Mouse (Mus musculus) hindbrain, embryonic 11.5 days (tissue): ENCODE results near the gene Gm3402. TPM values are rescaled to one million over a fixed set of nuclear protein-coding genes. Genes with fewer than 3 reads are reported as not detected.
"Not testable (repeated sequence)": the region's sequence is repeated elsewhere in the genome, so short reads cannot be mapped to it uniquely, and the experiment has no call there.

Source experiments
- ATAC-seq: fragments of 200-750 bp; cut with Nextera tagmentation; 2 replicates; pipeline ENCODE4 v1.8.0; 2017; ENCODE audit warnings: mild to moderate bottlenecking, moderate TSS enrichment, moderate library complexity; ENCODE audit not compliant: low FRiP score
- DNase-seq: peaks from one replicate; pipeline ENCODE4 v3.0.0-alpha.2; 2015; ENCODE audit warnings: low spot score
- H3K27ac ChIP-seq: fragments of 300-500 bp; sonication (generic); 2 replicates; pipeline ENCODE4 v1.5.1; 2014; ENCODE audit warnings: mild to moderate bottlenecking, low read depth, low read length
- H3K27me3 ChIP-seq: fragments of 300-500 bp; sonication (generic); 2 replicates; pipeline ENCODE4 v1.6.1; 2014; ENCODE audit warnings: mild to moderate bottlenecking, low read length, moderate library complexity, mixed read lengths; ENCODE audit not compliant: control insufficient read depth, insufficient read depth
- H3K36me3 ChIP-seq: fragments of 300-500 bp; sonication (generic); 2 replicates; pipeline ENCODE4 v1.6.1; 2014; ENCODE audit warnings: mild to moderate bottlenecking, low read length, moderate library complexity, mixed read lengths; ENCODE audit not compliant: control insufficient read depth, insufficient read depth
- H3K4me1 ChIP-seq: fragments of 300-500 bp; sonication (generic); replicated peaks from 2 replicates; pipeline ENCODE4 v1.6.1; 2014; ENCODE audit warnings: low read length, mixed read lengths; ENCODE audit not compliant: control insufficient read depth, insufficient read depth
- H3K4me2 ChIP-seq: fragments of 300-500 bp; sonication (generic); replicated peaks from 2 replicates; pipeline ENCODE4 v1.6.1; 2014; ENCODE audit warnings: mild to moderate bottlenecking, low read depth, low read length
- H3K4me3 ChIP-seq: fragments of 300-500 bp; sonication (generic); 2 replicates; pipeline ENCODE4 v1.5.1; 2014; ENCODE audit warnings: low read depth, low read length
- H3K9ac ChIP-seq: fragments of 300-500 bp; sonication (generic); 2 replicates; pipeline ENCODE4 v1.6.1; 2014; ENCODE audit warnings: low read depth, low read length
- H3K9me3 ChIP-seq: fragments of 300-500 bp; sonication (generic); 2 replicates; pipeline ENCODE4 v1.6.1; 2016; ENCODE audit warnings: low read length; ENCODE audit not compliant: control insufficient read depth
- WGBS: fragments of 180-500 bp; shearing (Covaris S2); extraction: QIAGEN DNeasy Blood & Tissue Kit; methylation state at CpG from one replicate; pipeline ENCODE4 v1.1.7; 2014; 5-methylcytosine and 5-hydroxymethylcytosine counted together
- polyA plus RNA-seq: library from polyadenylated mRNA; unstranded; fragments of >200 nt; fragmentation: Nextera tagmentation; extraction: Ambion mirVana; gene quantifications from 2 replicates; pipeline ENCODE4 v1.2.1, GENCODE M21; 2014

Gene Gm3402
- not detected in 2 replicates for polyA plus RNA-seq

- not testable (repeated sequence) for H3K9me3 ChIP-seq, H3K4me2 ChIP-seq, H3K36me3 ChIP-seq, ATAC-seq, H3K4me3 ChIP-seq, H3K9ac ChIP-seq, H3K4me1 ChIP-seq, H3K27me3 ChIP-seq, H3K27ac ChIP-seq, DNase-seq
- WGBS = no CpG with 5 or more reads among the region's 5 CpGs
Observed at GRCm38 (mm10) chr5:146513823-146514222, at the start of gene Gm3402. TSS of gene Gm3402 (plus strand) at chr5:146514123.

- Histone ChIP-seq H3K27ac (no peak overlapping the region), H3K36me3 (no peaks in the 10 kb centered on the region), H3K27me3 (no peaks in the 10 kb centered on the region), H3K4me2 (no peak overlapping the region), H3K4me3 (no peak overlapping the region), H3K9me3 (no peaks in the 10 kb centered on the region), H3K9ac (no peak overlapping the region), H3K4me1 (no peaks in the 10 kb centered on the region)
- 94% methylated on average over 19 of the region's 19 CpGs for WGBS
- DNase-seq = no peak
- ATAC-seq = no peak
Observed at GRCm38 (mm10) chr5:146466663-146467062, 47.3 kb upstream of the Gm3402 start.

- no peaks in the 10 kb centered on the region for H3K9me3 ChIP-seq
- H3K27ac ChIP-seq = no peak overlapping the region
- no peaks in the 10 kb centered on the region for H3K27me3 ChIP-seq
- H3K4me2 ChIP-seq = no peak overlapping the region
- WGBS = 94% methylated on average over 9 of the region's 9 CpGs
- no peaks in the 10 kb centered on the region for H3K36me3 ChIP-seq
- no peak overlapping the region for H3K4me3 ChIP-seq
- no peak overlapping the region for H3K9ac ChIP-seq
- no peak for ATAC-seq
- H3K4me1 ChIP-seq = no peaks in the 10 kb centered on the region
- DNase-seq = no peak
Observed at GRCm38 (mm10) chr5:146468311-146468710, 45.6 kb upstream of the Gm3402 start.

GRCm38 (mm10) chr5:146470821-146471220 is 43.1 kb upstream of the Gm3402 start:
- no peak overlapping the region for H3K9ac ChIP-seq
- 89% methylated on average over 9 of the region's 9 CpGs for WGBS
- no peak overlapping the region for H3K4me2 ChIP-seq
- H3K27me3 ChIP-seq = no peaks in the 10 kb centered on the region
- H3K4me1 ChIP-seq = no peaks in the 10 kb centered on the region
- DNase-seq (no peak), ATAC-seq (no peak)
- H3K4me3 ChIP-seq = no peak overlapping the region
- no peak overlapping the region for H3K27ac ChIP-seq
- H3K9me3 ChIP-seq = no peaks in the 10 kb centered on the region
- no peaks in the 10 kb centered on the region for H3K36me3 ChIP-seq

GRCm38 (mm10) chr5:146471311-146471710 is 42.6 kb upstream of the Gm3402 start:
- Histone ChIP-seq H3K4me1 (no peaks in the 10 kb centered on the region), H3K9ac (no peak overlapping the region), H3K4me3 (no peak overlapping the region), H3K27ac (no peak overlapping the region), H3K36me3 (no peaks in the 10 kb centered on the region), H3K9me3 (no peaks in the 10 kb centered on the region), H3K27me3 (no peaks in the 10 kb centered on the region), H3K4me2 (no peak overlapping the region)
- WGBS = 93% methylated on average over 5 of the region's 5 CpGs
- no peak for DNase-seq
- ATAC-seq = no peak

DNA sequence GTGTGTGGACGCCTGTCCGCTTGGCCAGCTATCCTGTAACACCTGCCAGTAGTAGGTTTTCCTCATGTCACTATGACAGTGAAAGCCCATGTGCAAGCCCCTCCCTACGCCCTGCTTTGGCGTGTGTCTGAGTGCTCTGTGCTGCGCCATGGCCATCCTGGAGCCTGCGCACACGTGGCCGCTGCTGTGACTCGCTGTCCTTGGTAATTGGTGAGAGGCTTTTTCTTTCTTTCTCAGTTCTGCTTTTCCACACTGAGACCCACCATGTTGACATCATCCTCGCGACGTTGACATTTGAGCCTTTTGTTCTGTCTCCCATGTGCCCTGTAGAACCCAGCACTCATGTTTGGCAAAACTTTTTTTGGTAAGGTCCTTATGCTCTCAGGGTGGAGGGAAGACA is 42.1 kb upstream of the Gm3402 start:
- no peak overlapping the region for H3K9ac ChIP-seq
- H3K36me3 ChIP-seq = no peaks in the 10 kb centered on the region
- H3K9me3 ChIP-seq = no peaks in the 10 kb centered on the region
- no peaks in the 10 kb centered on the region for H3K4me1 ChIP-seq
- no peak overlapping the region for H3K27ac ChIP-seq
- DNase-seq (no peak), ATAC-seq (no peak)
- 95% methylated on average over 12 of the region's 12 CpGs for WGBS
- H3K4me3 ChIP-seq = no peak overlapping the region
- H3K4me2 ChIP-seq = no peak overlapping the region
- no peaks in the 10 kb centered on the region for H3K27me3 ChIP-seq

GRCm38 (mm10) chr5:146479564-146479963 is 34.4 kb upstream of the Gm3402 start:
- not testable (repeated sequence) for H3K36me3 ChIP-seq, H3K4me3 ChIP-seq, H3K9me3 ChIP-seq, H3K4me1 ChIP-seq, H3K27ac ChIP-seq, ATAC-seq, H3K4me2 ChIP-seq, H3K27me3 ChIP-seq, H3K9ac ChIP-seq
- DNase-seq = peak; percentile 8
- 12% methylated on average over 4 of the region's 4 CpGs for WGBS

- not testable (repeated sequence) for H3K9me3 ChIP-seq, H3K27ac ChIP-seq, H3K27me3 ChIP-seq, H3K4me3 ChIP-seq, DNase-seq, H3K4me2 ChIP-seq, H3K4me1 ChIP-seq, H3K9ac ChIP-seq, ATAC-seq, H3K36me3 ChIP-seq
- 100% methylated on average over 1 of the region's 3 CpGs for WGBS
Observed at GRCm38 (mm10) chr5:146481665-146482064, 32.3 kb upstream of the Gm3402 start, which contains the start of gene Gm6408. TSS of gene Gm6408 (plus strand) at chr5:146481965.

DNA sequence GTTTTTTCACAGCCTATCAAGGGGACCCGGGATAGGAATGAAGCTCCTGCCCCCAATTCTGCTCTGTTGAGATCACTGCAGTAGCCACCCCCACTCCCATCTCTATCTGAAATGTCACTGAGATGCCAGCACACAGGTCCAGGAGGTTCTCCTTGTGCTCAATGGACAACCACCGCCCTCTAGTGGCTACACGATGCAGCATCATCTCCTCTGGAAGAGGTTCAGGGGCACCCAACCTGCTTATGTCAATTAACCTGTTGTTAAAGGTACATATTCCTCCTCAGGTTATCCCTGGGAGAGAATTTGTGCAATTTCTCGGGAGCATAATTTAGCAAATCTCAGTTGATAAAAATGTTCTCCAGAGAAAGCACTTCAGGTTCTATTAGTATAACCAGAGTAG is 25.0 kb upstream of the Gm3402 start:
- not testable (repeated sequence) for H3K9me3 ChIP-seq, H3K4me3 ChIP-seq, H3K9ac ChIP-seq, H3K4me1 ChIP-seq, H3K27me3 ChIP-seq, DNase-seq, H3K4me2 ChIP-seq, H3K36me3 ChIP-seq, H3K27ac ChIP-seq, ATAC-seq
- 12% methylated on average over 3 of the region's 4 CpGs for WGBS
